Mouse (Mus musculus) erythroblast, embryonic 14.5 days (primary cell): ENCODE data around the gene Atp2b2.

Source experiments
- GATA1 ChIP-seq: IDR thresholded peaks from 2 replicates; pipeline ENCODE4 v1.6.1; 2012; ENCODE audit warnings: low read length, inconsistent platforms, mixed read lengths
- TAL1 ChIP-seq: IDR thresholded peaks from 3 replicates; pipeline ENCODE4 v1.6.1; 2012; ENCODE audit warnings: low read length, inconsistent platforms, mixed read lengths

DNA sequence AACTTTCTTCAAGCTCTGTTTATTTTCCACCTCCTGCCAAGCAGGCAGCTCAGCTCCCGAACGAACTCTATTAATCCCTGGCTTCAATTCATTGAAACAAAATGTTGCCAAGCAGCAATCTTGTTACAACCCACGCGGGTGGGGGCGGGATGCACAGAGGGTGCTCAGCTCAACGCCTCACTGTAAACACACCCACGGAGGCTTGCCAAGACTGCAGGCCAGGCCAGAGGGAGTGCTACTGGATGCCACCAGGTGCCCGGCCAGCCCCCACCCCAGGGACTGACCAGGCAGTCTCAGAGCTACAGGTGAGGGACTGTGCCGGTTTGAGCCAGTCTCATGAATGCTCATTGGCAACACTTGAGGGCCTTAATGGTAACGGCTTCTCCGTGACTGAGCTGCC, 50.9 kb downstream of the Atp2b2 start:
- TF ChIP-seq TAL1 (no peak), GATA1 (no peak)
